Mouse (Mus musculus) cerebellum, adult 11-12 months (tissue): ENCODE measurements at regions not wholly inside any gene's neighbourhood (a gene's known extent, or its start where the extent isn't known, plus 50 kb on each side); places are given as distances from the start of the nearest gene placed in this dataset.
"Not testable (repeated sequence)": the region's sequence is repeated elsewhere in the genome, so short reads cannot be mapped to it uniquely, and the experiment has no call there.

ENCODE experiments used
- DNase-seq: peaks from one replicate; pipeline ENCODE4 v3.0.0; 2022

DNA sequence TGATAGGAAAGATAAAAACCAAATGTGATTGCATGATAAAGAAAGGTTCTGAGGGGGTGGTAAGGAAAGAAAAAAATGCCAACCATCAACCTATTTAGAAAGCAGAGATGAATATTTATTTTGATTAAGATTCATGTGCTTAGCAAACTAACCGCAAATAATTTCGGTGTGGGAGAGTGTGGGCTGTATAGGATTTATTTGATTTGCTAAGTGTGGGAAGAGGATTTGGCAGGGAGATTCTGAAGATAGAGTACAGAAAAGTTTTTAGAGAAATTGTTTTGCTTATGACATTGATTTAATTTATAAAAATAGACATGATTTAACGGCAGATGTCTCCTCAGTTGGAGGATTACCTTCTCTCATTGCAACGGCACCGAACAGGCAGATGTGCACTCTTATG, 250.3 kb downstream of the Pros1 start:
- no peak for DNase-seq

DNA sequence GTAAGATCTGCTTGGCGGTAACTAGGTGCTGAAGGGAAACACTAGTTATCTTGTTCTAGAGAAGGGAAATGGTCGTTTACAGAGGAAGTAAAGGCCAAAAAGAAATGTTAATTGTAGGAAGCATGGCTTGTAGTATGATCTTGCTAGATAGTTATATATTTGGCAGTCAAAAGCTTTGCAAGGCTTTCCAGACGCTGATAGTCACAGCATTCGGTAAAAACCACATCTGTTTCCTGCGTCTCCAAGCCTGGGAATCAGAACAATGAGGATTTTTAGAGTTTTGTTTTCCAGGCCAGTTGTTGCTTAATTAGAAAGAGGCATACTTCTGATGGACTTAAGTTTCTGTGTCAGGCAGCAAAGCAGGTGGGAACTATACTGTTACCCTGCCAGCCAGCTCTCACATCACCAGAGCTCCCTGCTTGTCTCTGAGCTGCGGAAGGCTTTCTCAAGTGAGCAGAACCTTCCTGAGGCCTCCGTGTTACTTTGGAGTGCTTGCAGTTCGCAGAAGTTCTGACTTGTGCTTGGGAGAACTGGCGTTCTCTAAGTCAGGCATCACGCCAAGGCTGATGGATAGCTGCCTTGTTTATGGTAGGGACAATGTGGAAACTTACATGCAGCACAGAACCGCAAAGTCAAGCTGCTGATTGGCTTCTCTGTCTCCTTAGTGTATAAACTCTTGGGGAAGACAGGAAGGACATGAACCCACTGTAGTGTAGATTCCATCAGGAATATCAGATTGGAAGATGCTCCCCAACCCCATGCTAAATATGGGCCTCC, 251.0 kb downstream of the Pros1 start:
- DNase-seq, result no peak

DNA sequence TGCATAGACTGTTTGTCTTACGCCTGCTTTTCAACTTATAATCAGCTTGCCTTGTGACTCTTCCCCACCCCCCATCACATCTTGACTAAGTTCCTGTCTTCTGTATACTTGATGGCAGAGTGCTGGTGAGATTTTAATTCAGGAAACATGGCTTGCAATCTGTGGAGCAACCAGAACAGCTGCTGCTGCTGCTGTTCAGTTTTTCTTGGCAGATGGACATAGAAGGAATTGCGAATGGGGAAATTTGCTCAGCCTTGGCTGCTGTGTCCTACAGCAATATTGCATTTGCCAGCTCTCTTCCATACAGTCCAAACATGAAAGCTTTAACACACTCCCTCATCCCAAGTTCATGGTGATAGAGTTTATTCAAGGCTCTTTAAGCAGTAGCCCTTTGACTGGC, 262.3 kb downstream of the Pros1 start:
- no peak for DNase-seq

DNA sequence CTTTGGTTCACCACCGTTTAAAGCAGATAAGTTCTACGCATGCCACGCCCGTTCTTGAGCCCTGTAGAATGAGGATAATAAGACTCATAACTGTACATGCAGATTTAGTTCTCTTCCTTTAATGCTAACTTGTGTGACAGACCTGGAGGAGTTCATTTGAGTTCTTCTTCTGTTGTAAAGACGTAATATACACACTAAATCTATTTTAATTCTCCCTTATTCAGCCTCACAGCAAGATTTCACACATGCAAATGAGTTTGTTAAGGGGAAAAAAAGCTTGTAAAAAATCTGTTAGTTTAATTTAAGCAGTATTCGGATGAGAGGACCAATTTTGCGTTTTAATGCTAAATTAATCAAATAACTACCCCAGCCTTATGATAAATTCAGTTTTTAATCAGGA, 264.6 kb downstream of the Pros1 start:
- no peak for DNase-seq

DNA sequence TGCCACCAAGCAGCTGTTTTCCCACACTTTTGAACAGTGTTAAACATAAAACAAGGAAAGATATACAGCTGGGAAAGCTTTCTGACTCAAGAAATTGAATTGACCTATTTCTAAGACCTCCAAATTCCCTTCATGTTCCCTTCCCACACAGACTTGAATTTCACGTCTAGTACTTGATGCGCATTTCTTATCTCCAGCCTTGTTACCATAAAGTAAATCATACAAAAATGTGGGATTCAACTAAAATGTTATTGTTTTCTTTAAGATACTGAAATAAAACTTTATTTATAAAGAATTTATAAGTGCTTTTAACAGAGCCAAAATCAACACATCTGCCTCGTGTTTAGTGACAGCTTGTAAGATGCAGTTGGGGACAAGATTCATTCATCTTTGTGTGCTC, 289.7 kb downstream of the Pros1 start:
- DNase-seq, result no peak

DNA sequence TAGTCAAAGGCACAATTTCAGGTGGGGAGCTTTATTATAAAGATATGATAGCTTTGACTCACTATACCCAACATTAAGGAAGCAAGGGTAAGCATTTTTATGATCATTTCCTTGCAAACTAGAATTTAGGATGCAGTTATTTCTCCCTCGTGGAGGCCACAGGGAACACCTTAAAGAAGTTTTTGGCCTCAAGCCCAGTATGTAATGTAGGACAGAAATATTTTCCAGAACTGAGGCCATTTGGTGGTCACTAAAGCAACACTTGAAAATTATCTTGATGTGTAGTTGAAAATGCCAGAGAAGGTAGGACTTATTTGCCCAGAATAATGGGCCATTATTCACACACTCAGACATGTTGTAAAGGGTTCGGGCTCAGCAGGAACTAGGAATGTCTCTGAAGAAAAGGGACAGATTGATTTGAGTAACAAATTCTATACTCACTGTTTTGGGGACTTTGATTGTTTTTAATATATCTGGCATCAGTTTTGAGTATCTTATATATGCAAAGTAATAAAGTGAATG, 301.3 kb downstream of the Pros1 start:
- no peak for DNase-seq

DNA sequence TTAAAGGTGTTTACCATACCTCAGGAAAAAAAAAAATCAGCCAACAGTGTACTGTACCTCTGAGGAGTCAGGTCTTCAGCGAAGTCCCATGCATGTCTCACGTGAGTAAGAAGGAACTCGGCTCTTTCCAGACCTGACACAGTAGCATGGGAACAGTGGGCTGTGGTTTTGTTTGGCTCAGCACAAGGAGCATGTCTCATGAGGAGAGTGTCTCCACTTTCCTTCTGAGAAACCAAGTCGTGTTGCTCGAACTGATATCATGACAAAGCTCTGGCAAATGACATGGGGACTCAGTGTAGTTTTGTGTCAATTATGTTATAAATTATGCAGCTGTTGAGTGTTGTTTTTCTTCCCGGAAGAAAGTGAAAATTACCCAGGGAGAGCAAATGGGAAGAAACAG, 316.0 kb downstream of the Pros1 start:
- no peak for DNase-seq

DNA sequence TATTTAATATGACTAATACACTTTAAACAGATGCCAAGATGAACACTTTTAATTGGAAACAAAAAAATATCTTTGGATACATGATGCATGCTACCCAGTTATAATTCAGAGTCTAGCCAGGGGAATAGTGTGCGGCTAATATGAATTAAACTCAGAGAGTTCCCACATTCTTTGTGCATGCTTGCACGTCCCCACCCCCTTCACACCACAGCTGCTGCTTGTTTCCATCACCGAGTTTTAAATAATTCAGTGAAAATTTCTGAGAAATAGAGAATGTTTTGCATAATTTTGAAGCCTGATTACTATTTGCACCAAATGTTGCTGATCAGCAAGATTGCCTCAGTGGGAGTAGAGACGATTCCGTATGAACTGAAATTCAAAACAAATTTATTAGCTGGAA, 325.1 kb downstream of the Pros1 start:
- no peak for DNase-seq

DNA sequence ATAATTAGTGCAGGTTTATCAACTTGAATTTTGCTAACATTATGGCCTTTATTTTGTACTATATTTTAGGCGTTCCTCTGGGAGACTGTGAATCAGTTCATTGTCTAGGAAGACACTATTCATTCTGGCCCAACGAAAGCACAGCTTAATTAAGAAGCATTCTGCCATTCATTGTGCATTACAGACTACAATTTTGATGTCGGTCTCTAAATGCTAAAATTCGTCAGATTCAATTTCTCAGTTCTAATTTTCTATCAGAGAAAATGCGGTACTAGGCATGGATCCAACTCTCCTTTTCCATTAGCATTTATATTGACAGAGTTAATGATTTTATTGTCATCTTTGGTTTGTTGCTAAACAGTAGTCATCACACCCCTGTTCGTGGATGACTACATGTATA, 337.1 kb downstream of the Pros1 start:
- no peak for DNase-seq

DNA sequence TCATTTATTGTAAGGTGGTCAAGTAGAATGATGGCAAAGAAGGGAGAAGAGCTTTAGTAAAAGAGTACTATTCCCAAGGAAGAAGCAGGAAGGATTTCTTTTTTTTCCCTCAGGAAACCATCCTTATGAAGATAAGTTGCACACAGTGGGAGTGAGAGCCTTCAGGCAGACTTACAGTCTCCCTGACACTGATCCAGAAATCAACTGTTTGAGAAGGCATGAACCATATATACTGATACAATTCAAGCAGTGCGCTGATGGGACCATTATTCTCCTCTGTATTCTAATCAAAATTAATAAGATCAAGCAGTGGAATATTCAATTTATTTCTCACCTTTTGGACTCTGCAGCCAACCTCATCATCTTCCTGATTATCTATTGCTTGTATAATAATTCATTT, 337.5 kb downstream of the Pros1 start:
- no peak for DNase-seq

DNA sequence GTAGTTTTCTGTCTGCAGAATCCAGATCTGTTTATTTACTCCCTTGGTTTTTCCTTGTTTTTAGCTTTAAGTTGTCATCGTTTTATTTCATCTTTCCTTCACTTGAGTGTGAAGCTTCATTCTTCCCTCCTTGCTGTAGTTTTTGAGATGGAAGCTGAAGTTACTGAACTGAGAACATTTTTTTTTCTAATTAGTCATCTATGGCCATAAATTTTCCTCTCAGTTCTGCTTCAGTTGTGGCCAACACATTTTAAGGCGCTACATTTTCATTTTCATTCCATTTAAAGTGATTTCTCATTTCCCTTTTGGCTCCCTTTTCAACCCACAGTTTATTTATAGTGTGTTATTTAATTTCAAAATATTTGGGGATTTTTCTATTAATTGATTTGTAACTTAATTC, 340.5 kb downstream of the Pros1 start:
- DNase-seq, result no peak

DNA sequence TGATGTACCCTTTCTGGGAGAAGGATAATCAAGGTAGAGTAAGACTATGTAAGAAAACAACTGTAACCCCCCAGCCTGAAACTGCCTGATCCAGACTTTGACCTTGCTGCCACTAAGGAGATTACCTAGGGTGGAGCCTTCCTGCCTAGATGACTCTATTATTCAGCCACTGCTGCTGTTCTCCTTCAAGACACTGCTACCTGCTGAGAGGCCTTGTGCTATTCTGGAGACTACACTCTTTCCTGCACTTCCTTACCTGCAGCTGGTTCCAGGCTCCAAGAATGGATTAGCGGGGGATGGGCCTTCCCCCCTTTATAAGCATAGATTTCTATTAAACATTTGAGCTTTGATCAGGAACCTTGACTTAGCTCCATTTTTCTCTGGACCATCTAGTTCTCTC, 359.4 kb downstream of the Pros1 start:
- DNase-seq, result not testable (repeated sequence)

DNA sequence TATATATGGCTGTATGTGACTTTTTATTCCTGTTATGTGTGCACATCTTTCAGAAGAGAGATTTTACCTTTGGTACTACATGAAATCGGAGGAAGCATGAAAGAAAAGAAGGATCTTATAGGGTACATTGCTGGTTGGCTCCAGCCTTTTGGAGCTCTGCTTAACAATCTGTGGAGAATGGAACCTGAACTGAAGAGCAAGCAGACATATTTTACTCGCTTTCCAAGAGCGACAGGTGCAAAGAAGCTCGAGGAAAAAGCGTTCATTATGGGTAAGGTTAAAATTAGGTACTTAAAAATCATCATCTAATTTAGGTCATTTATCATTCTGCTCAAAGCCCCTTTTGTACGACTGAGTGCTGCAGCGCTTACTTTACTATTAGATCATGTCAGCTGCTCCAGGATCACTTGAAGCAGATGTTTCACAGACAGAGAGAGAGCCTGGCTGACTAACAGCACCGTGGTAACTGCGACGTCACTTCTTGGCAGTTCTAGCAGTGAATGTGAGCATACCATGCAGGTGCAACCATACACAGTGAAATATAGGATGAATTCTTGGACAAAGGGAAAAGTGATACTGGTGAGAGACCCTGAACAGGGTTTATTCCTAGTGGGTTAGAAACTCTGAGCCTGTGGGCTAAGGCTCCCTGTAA, 366.2 kb downstream of the Pros1 start:
- no peak for DNase-seq

DNA sequence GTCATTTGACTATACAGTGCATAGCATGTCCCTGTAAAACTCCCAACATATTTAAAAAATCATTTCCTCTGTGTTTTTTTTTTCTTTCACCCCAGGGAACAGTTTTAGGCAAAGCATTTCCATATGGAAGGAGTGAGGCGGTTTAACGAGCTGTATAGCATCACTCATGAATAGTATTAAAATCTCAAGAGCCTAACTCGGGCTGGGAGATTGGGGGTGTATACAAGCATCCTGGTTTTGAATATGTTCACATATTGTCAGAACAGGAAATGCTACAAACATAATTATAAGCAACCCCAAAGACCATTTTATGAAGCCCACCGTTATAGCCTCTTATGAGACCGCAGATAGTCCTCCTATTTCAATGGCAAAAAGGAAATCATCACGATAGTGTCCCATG, 370.5 kb downstream of the Pros1 start:
- no peak for DNase-seq

DNA sequence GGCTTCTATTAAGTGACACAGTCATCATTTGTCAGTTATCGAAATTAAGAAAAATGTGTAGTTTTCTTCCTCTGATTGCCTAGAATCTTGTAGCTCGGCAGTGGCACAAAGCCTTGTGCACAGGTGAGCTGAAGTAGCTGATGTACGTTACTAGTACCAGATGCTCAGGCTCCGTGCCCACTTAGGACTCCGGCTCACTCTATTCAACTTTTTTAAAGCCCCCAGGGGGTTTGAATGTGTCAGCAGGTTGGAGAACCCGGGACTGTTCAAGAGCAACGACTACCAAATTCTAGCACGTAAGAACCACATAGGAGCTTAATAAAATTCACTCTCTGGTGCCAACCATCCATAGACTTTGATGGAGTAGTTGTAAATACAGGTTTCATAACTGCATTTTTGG, 371.0 kb downstream of the Pros1 start:
- DNase-seq, result no peak

DNA sequence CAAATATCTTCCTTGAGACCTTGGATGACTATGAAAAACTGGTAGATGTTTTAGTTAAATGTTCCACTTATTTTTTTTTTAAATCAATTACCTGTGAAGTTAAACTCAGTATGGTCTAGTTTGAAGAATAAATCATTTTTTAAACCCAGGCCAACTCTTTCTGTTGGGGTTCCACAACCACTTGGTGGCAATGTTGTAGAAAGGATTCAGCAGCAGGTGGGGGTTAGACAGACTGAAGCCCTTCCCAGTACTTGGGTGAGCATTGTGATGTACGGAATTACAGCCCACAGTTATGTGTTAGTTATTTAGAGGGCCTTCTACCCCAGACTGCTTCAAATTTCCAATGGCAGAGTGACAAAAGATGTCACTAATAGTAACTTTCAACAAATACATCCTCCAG, 375.0 kb downstream of the Pros1 start:
- no peak for DNase-seq

DNA sequence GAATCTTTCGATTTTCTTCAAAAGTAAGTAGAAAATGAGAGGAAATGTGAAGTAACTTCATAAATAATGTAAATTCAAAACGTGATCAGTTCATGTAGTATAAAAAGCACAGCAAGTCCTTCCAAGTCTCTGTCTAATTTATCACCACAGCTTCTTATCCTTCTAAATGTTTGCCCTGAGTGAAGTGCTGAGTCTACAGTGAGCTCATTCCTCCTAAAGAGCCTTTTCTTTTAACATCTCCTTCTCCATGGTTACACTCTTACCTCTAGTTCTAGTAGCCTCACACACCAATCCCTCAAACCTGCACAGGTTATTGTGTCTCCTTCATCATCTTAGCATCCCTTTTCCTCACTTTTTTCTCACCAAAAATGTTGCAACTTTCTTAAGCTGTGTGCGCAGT, 375.5 kb downstream of the Pros1 start:
- DNase-seq, result no peak

DNA sequence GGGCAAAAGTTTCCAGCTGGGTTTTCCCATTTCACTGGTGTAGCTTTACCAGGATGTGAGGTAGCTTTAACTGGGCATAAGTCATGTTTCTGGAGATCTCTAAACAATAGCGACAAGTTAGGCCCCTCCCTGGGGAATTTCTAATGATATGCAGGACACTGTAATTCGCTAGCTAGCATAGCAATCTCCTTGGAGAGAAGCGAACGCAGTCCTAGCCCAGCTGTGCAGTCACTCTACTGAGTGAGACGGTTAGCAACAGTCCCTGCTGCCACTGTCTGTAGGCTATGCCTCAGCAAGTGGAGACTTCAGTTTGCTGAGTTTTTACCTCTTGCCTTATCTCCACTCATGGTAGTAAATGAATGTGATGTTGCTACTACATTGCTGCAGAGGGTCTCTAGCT, 416.1 kb downstream of the Pros1 start:
- no peak for DNase-seq

DNA sequence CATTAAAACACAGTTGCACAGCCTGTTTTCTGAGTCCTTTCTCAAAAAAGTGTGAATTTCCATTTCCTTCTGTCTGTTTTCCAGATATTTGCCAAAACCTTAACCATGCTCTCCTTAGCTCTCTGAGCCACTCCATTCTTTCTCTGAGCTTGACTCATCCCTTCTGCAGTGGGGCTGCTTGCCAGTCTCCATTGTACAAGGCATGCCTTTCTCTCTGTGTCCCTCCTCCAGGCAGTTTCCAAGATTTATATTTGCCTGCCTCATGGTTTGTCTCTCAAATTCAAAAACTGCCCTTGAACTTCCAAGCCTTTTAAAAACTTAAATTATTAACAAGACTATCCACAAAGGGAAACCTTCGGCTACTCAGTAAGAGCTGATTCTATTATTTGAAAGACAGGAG, 423.4 kb downstream of the Pros1 start:
- no peak for DNase-seq

DNA sequence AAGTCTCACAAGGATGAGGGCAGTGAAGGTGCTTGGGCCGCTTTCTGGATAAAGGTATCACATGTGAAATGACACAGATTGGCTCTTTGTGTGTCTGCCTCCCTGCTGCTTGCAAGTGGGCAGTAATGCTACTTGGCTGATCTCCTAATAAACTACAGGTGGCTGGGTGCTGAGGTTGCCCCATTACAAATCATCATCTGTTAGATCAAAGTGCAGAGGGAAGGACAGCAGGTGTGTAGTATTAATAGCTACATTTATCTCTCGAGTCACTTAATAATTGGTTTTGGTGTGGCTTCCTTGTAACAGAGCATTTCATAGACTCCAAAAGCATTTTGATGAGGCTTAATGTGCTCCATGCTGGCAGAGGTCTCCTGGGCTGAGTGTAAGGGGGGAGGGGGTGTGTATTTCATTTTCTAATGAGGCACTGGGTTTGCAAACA, 424.2 kb downstream of the Pros1 start:
- peak; percentile 4 for DNase-seq

DNA sequence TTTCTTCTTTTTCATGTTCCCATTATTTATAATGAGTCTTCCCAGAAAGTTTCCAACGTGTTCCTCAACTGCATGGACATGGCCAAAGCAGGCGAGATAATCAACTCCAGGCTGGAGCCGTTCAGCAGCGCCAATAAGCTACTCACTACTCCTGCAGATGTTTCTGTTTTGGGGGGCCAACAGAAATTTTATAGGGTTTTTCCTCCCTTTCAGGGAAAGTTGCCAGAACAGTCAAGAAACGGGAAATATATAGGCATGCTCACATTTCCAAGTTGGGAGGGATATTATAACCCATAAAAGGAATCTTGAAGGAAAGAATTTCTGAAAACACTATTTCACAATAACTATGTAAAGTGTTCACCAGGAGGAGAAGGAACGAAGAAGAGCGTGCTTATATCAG, 433.5 kb downstream of the Pros1 start:
- no peak for DNase-seq

DNA sequence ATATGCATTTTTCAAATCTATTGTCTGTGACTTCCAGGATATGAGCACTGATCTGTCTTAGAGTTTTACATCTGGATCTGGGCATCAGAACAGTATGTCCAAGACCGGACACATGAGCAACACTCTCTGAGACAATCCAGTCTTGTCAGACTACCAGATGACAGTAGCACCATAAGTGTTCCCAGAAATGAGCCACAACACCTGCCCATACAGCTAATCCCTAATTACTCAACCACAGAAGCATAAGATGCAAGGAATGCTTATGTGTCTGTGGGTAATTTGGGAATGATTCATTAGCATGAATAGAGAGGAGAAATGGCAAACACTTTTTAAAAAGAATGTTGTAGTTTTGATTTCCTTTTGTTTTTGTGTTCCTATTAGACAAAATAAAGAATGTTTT, 457.6 kb downstream of the Pros1 start:
- no peak for DNase-seq

DNA sequence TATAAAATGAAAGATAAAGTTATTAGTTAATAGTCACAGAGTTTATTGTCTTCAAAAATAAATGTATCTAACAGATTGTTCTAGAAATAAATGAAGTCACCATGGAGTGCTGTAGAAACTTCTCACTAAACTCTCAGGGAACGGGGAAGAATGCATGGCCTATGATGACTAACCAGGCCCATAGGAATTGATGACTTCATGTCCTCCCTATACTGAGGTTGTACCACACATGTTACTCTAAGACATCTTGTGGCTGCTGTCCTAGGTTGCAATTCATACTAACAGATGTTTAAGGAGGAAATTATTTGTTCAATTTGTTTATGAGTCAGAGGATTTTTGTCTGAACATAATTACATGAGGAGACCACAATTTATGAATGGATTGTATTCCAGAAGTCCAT, 459.4 kb downstream of the Pros1 start:
- no peak for DNase-seq

DNA sequence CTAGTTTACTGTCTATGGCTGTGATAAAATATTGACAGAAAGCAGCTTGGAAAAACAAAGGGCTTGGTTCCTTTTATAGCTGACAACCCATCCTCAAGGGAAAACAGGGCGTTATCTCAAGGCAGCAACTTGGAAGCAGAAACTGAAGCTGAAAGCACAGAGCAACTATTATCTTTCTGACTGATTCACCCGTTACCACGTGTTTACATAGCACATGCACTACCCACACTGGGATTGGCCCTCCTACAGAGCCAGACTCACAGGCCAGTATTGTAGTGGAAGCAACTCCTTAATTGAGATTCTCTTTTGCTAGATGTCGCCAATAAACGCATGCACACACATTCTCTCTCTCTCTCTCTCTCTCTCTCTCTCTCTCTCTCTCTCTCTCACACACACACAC, 465.5 kb downstream of the Pros1 start:
- DNase-seq, result no peak
